Comparison of ENCODE assay signal across 15 mouse cellular contexts in the genomic region with DNA sequence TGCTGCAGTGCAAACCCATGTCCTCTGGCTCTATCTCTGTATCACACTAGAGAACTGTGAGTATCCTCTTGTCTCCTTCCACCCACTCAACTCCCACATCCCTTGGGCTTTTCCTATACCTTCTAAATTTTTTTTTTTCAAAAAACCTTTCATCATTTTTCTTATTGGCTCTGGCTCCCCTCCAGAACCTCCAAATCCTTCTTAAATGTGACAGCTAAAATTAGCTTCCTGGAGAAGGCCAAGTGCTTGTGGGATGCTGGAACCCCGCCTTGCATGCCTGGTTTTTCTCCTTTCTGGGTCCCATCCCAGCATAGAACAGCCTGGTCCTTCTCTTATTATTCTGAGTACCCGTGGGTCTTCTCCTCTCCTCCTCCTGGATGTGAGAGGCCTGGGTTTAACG.
DNase-seq lines count a peak whose midpoint lies in the region.
"Had no signal": no experiment of that assay in that cellular context is flagged by ENCODE, and none has a peak within 500 bp of the region (broad histone marks: within the 10 kb centered on the region; RNA-seq: fewer than 3 reads in every experiment).

No protein-coding gene starts in this region.

- DNase-seq in right cerebral cortex, adult 18-20 months = peak; percentile 71
- no peak for DNase-seq in right cerebral cortex, postnatal 4 days
- DNase-seq in left cerebral cortex, adult 9 months (ENCODE audit: low spot score in 2 of 2) = peak; percentile 40 to 74
- peak; percentile 76 to 80 for DNase-seq in right cerebral cortex, postnatal 10 days (ENCODE audit: low spot score in 2 of 2)
- DNase-seq in yolk sac, embryonic 10.5 days (ENCODE audit: low spot score) = no peak
- DNase-seq in kidney, postnatal 14 days = no peak
- DNase-seq in embryo, embryonic 11 days = no peak
- DNase-seq: adrenal gland, adult 2 months; cerebellum, postnatal 36 days; heart, postnatal 4 days; kidney, adult 2 months; lung, embryonic 14.5 days; lung, postnatal 36 days; midbrain, embryonic 14.5 days; thymus, postnatal 25 days had no signal

Comparison
In these comparisons a context has a peak if more than half of its experiments do, and no peak if none do; other contexts are left out.
1. DNase-seq: peak in right cerebral cortex, adult 18-20 months (single experiment), left cerebral cortex, adult 9 months (2 of 2) and right cerebral cortex, postnatal 10 days (2 of 2); none in right cerebral cortex, postnatal 4 days (single experiment), yolk sac, embryonic 10.5 days (single experiment), kidney, postnatal 14 days (single experiment) and embryo, embryonic 11 days (single experiment).